Comparison of ENCODE assay signal across 8 mouse cellular contexts in the genomic region with DNA sequence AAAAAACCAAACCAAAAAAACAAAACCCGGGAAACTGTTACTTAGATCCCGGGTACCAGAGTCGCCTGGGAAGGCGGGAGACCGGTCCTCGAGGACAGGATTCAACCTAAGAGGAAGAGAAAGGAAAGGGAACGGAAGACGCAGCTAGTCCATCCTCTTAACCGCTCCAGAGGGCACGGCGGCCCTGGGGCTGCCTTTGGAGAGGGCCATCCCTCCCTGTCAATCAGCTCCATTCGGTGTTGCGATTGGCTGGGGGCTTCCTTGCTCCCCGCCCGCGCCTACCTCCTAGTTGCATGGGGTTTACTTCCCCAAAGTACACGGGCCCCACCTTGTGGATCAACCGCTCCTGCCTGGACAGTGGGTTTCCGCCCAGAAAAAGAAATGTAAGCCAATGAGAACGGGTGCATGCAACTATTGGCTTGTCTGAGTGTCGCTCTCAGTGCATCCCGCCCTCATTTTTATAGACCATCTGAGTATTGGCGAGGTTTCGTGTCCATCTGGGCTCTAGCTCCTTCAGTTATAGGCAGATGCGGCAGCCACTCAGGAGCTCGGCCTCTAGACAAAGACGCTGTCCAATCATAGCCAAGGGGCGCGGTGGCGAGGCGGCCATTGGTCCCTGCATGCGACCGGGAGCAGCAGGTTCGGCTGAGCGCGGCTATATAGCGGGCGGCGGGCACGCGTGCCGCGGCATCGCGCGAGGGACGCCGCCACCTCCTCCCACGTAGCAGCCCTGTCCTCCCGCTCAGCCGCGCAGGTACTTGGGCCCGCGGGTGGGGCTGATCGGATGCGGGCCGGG. TPM values are rescaled to one million over a fixed set of nuclear protein-coding genes. Genes with fewer than 3 reads are reported as not detected.
DNase-seq lines count a peak whose midpoint lies in the region; ATAC-seq lines count a peak whose summit lies in the region.

G3bp1 (plus strand) TSS at position 638 of the 796 bp plus-strand sequence.

- ATAC-seq in megakaryocyte progenitor cell, adult 5-6 weeks (replicated peaks; ENCODE audit: poor library complexity) = peak; percentile 81

- peak; percentile 100 for DNase-seq in adipocyte (ENCODE audit: low spot score)
- peak; percentile 99 for DNase-seq in embryo, embryonic 10 days (ENCODE audit: low spot score)
- peak; percentile 97 for DNase-seq in gastrocnemius, postnatal 10 days
- peak; percentile 99 for DNase-seq in induced T-regulatory cell, adult 2 months (ENCODE audit: low read depth)
- DNase-seq in left cerebral cortex, adult 9 months (ENCODE audit: low spot score in 2 of 2) = peak; percentile 100
- DNase-seq in right cerebral cortex, postnatal 14 days = peak; percentile 99
- DNase-seq in urinary bladder, postnatal 36 days (ENCODE audit: low spot score in 2 of 2) = peak; percentile 99 to 100

RNA-seq across cellular contexts. Expression of gene G3bp1, which starts in this region (rescaled TPM):
- total RNA-seq in gastrocnemius, postnatal 10 days (2021) = 10 to 100 TPM; 66.0 to 69.4 TPM
- total RNA-seq in megakaryocyte progenitor cell, adult 5-6 weeks (2015) = 79.3 and 85.5 TPM in 2 replicates
- total RNA-seq in megakaryocyte progenitor cell, adult 5-6 weeks (2017) = 123 and 135 TPM in 2 replicates

Comparison
In these comparisons a context has a peak if more than half of its experiments do, and no peak if none do; other contexts are left out.
1. Peak in every context shown above with its lines: DNase-seq and ATAC-seq.